Mouse (Mus musculus) embryonic fibroblast, embryonic 13.5 days (primary cell): ENCODE measurements around the gene Tfpt.

Experiments
- CTCF ChIP-seq: IDR thresholded peaks from 2 replicates; pipeline ENCODE4 v1.5.1; 2011; ENCODE audit warnings: mild to moderate bottlenecking, control low read depth, low read length, moderate library complexity, borderline replicate concordance; ENCODE audit not compliant: insufficient read depth
- POLR2A ChIP-seq: IDR thresholded peaks from 2 replicates; pipeline ENCODE4 v1.6.1; 2011; ENCODE audit warnings: low read depth, mild to moderate bottlenecking, control low read depth, low read length, moderate library complexity

DNA sequence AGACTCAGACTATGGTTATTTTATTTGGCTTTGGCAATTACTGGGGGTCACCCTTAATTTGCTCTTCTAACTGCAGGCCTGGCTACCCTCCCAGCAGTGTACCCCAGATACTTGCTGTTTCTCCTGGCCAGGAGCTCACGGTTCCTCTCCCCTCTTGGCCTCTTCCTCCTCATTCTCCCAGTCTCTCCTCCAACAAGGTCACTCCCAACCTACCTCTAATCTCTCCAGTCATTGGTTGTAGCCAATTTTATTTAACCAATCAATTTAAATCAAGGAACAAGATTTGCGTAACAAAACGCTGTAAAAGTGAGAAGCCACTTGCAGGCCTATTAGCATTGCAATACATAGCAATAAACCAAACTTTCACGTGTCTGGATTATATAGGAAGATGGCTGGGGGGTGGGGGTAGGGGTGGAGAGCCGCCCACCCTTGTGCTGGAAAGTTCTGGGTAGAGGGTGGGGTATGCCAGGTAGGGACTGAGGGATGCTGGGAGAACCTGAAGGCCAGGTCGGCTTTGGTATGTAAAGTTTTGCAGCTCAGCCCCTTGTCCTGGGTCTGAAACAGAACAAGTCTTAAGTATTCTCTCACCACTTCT lies 50.7 kb downstream of the Tfpt start:
- TF ChIP-seq CTCF = no peak
- no peak for TF ChIP-seq POLR2A
